Mouse (Mus musculus) embryonic facial prominence, embryonic 15.5 days (tissue): ENCODE results near the gene Syne1. TPM values are rescaled to one million over a fixed set of nuclear protein-coding genes. Genes with fewer than 3 reads are reported as not detected.

ENCODE experiments used
- ATAC-seq: fragments of 200-750 bp; cut with Nextera tagmentation; 2 replicates; pipeline ENCODE4 v1.8.0; 2017; ENCODE audit warnings: low read depth, moderate TSS enrichment; ENCODE audit not compliant: insufficient number of reproducible peaks, low FRiP score, low TSS enrichment
- H3K27ac ChIP-seq: fragments of 300-500 bp; sonication (generic); replicated peaks from 2 replicates; pipeline ENCODE4 v1.5.1; 2015; ENCODE audit warnings: mild to moderate bottlenecking, inconsistent platforms
- H3K27me3 ChIP-seq: fragments of 300-500 bp; sonication (generic); 2 replicates; pipeline ENCODE4 v1.6.1; 2015; ENCODE audit warnings: inconsistent platforms
- H3K36me3 ChIP-seq: fragments of 300-500 bp; sonication (generic); 2 replicates; pipeline ENCODE4 v1.6.1; 2015; ENCODE audit warnings: mild to moderate bottlenecking, inconsistent platforms
- H3K4me1 ChIP-seq: fragments of 300-500 bp; sonication (generic); 2 replicates; pipeline ENCODE4 v1.6.1; 2015; ENCODE audit warnings: inconsistent platforms
- H3K4me2 ChIP-seq: fragments of 300-500 bp; sonication (generic); replicated peaks from 2 replicates; pipeline ENCODE4 v1.6.1; 2015; ENCODE audit warnings: mild to moderate bottlenecking, inconsistent platforms
- H3K4me3 ChIP-seq: fragments of 300-500 bp; sonication (generic); replicated peaks from 2 replicates; pipeline ENCODE4 v1.5.1; 2015; ENCODE audit warnings: mild to moderate bottlenecking, inconsistent platforms
- H3K9ac ChIP-seq: fragments of 300-500 bp; sonication (generic); 2 replicates; pipeline ENCODE4 v1.6.1; 2015; ENCODE audit warnings: inconsistent platforms
- H3K9me3 ChIP-seq: fragments of 300-500 bp; sonication (generic); replicated peaks from 2 replicates; pipeline ENCODE4 v1.6.1; 2016; ENCODE audit warnings: inconsistent platforms
- WGBS: fragments of 180-500 bp; shearing (Covaris S2); methylation state at CpG from one replicate; pipeline ENCODE4 v1.1.7; 2015; 5-methylcytosine and 5-hydroxymethylcytosine counted together
- polyA plus RNA-seq: library from polyadenylated mRNA; unstranded; fragments of >200 nt; fragmentation: Nextera tagmentation; extraction: Ambion mirVana; gene quantifications from 2 replicates; pipeline ENCODE4 v1.2.1, GENCODE M21; 2015

Syne1 gene
- polyA plus RNA-seq, 1 experiment from 2014 or later: 8.0 TPM

GRCm38 (mm10) chr10:5179891-5180290 is 371.4 kb downstream of the Syne1 start:
- Histone ChIP-seq H3K9ac (no peak overlapping the region), H3K4me2 (no peak overlapping the region), H3K4me1 (no peaks in the 10 kb centered on the region), H3K27me3 (no peaks in the 10 kb centered on the region), H3K4me3 (no peak overlapping the region), H3K9me3 (no peaks in the 10 kb centered on the region), H3K36me3 (0 out of 2 replicates have a peak, but pooled peaks cover 14% of the 10 kb centered on the region), H3K27ac (no peak overlapping the region)
- no peak for ATAC-seq
- WGBS: 87% methylated on average over 3 of the region's 3 CpGs

GRCm38 (mm10) chr10:5177446-5178015 is 373.8 kb downstream of the Syne1 start:
- H3K27me3 ChIP-seq: no peaks in the 10 kb centered on the region
- no peak overlapping the region for H3K27ac ChIP-seq
- H3K4me3 ChIP-seq: no peak overlapping the region
- 47% methylated on average over 9 of the region's 9 CpGs for WGBS
- no peaks in the 10 kb centered on the region for H3K4me1 ChIP-seq
- H3K4me2 ChIP-seq: no peak overlapping the region
- H3K9ac ChIP-seq: no peak overlapping the region
- ATAC-seq: no peak
- no peaks in the 10 kb centered on the region for H3K9me3 ChIP-seq
- H3K36me3 ChIP-seq: no peaks in the 10 kb centered on the region

- Histone ChIP-seq H3K4me1 (no peaks in the 10 kb centered on the region), H3K9me3 (no peaks in the 10 kb centered on the region), H3K36me3 (no peaks in the 10 kb centered on the region), H3K27ac (no peak overlapping the region), H3K4me3 (no peak overlapping the region), H3K4me2 (no peak overlapping the region), H3K27me3 (no peaks in the 10 kb centered on the region), H3K9ac (no peak overlapping the region)
- 70% methylated on average over 2 of the region's 2 CpGs for WGBS
- no peak for ATAC-seq
Measured at GRCm38 (mm10) chr10:5176371-5176770, 374.9 kb downstream of the Syne1 start.

GRCm38 (mm10) chr10:5170425-5170824 is 380.9 kb downstream of the Syne1 start:
- 61% methylated on average over 1 of the region's 1 CpGs for WGBS

GRCm38 (mm10) chr10:5167481-5167880 is 383.8 kb downstream of the Syne1 start:
- Histone ChIP-seq H3K4me1 (no peaks in the 10 kb centered on the region), H3K9ac (no peak overlapping the region), H3K27ac (no peak overlapping the region), H3K4me3 (no peak overlapping the region), H3K27me3 (no peaks in the 10 kb centered on the region), H3K4me2 (no peak overlapping the region), H3K36me3 (peaks cover 7% of the 10 kb centered on the region), H3K9me3 (no peaks in the 10 kb centered on the region; the same call in 1 of the 2 replicates)
- ATAC-seq: no peak
- WGBS: 75% methylated on average over 3 of the region's 3 CpGs

More at GRCm38 (mm10) chr10:5170425-5170824, 380.9 kb downstream of the Syne1 start:
- Histone ChIP-seq H3K27me3 (no peaks in the 10 kb centered on the region), H3K27ac (no peak overlapping the region), H3K4me1 (no peaks in the 10 kb centered on the region), H3K4me2 (no peak overlapping the region), H3K36me3 (peaks cover 7% of the 10 kb centered on the region), H3K9ac (no peak overlapping the region), H3K9me3 (no peaks in the 10 kb centered on the region; the same call in 1 of the 2 replicates), H3K4me3 (no peak overlapping the region)
- no peak for ATAC-seq

GRCm38 (mm10) chr10:5165439-5165838 is 385.8 kb downstream of the Syne1 start:
- ATAC-seq: no peak
- WGBS: 84% methylated on average over 5 of the region's 5 CpGs

GRCm38 (mm10) chr10:5163770-5164169 is 387.5 kb downstream of the Syne1 start:
- Histone ChIP-seq H3K9ac (no peak overlapping the region), H3K4me2 (no peak overlapping the region), H3K27me3 (no peaks in the 10 kb centered on the region), H3K9me3 (no peaks in the 10 kb centered on the region), H3K4me3 (no peak overlapping the region), H3K4me1 (no peaks in the 10 kb centered on the region), H3K27ac (no peak overlapping the region), H3K36me3 (no peaks in the 10 kb centered on the region)
- 61% methylated on average over 6 of the region's 6 CpGs for WGBS
- ATAC-seq: no peak

More at GRCm38 (mm10) chr10:5165439-5165838, 385.8 kb downstream of the Syne1 start:
- no peak overlapping the region for H3K4me2 ChIP-seq
- no peak overlapping the region for H3K27ac ChIP-seq
- no peaks in the 10 kb centered on the region for H3K27me3 ChIP-seq
- no peak overlapping the region for H3K4me3 ChIP-seq
- H3K4me1 ChIP-seq: no peaks in the 10 kb centered on the region
- no peak overlapping the region for H3K9ac ChIP-seq
- H3K9me3 ChIP-seq: no peaks in the 10 kb centered on the region; the same call in 1 of the 2 replicates
- peaks cover 2% of the 10 kb centered on the region for H3K36me3 ChIP-seq

GRCm38 (mm10) chr10:5163286-5163685 is 388.0 kb downstream of the Syne1 start:
- Histone ChIP-seq H3K9me3 (no peaks in the 10 kb centered on the region), H3K9ac (no peak overlapping the region), H3K4me1 (no peaks in the 10 kb centered on the region), H3K27ac (no peak overlapping the region), H3K36me3 (no peaks in the 10 kb centered on the region), H3K4me3 (no peak overlapping the region), H3K27me3 (no peaks in the 10 kb centered on the region), H3K4me2 (no peak overlapping the region)
- WGBS: 82% methylated on average over 3 of the region's 3 CpGs
- ATAC-seq: no peak

GRCm38 (mm10) chr10:5161394-5161872 is 389.8 kb downstream of the Syne1 start:
- Histone ChIP-seq H3K27me3 (no peaks in the 10 kb centered on the region), H3K4me2 (no peak overlapping the region), H3K9me3 (no peaks in the 10 kb centered on the region), H3K4me3 (no peak overlapping the region), H3K4me1 (no peaks in the 10 kb centered on the region), H3K9ac (no peak overlapping the region), H3K36me3 (no peaks in the 10 kb centered on the region), H3K27ac (no peak overlapping the region)
- WGBS: 43% methylated on average over 12 of the region's 12 CpGs
- no peak for ATAC-seq

GRCm38 (mm10) chr10:5159679-5160078 is 391.6 kb downstream of the Syne1 start:
- Histone ChIP-seq H3K4me2 (no peak overlapping the region), H3K4me1 (no peaks in the 10 kb centered on the region), H3K36me3 (no peaks in the 10 kb centered on the region), H3K9me3 (no peaks in the 10 kb centered on the region), H3K27ac (no peak overlapping the region), H3K4me3 (no peak overlapping the region), H3K27me3 (no peaks in the 10 kb centered on the region), H3K9ac (no peak overlapping the region)
- 48% methylated on average over 8 of the region's 8 CpGs for WGBS
- ATAC-seq: no peak

GRCm38 (mm10) chr10:5153047-5153446 is 398.2 kb downstream of the Syne1 start:
- no peaks in the 10 kb centered on the region for H3K9me3 ChIP-seq
- 88% methylated on average over 6 of the region's 6 CpGs for WGBS
- H3K27me3 ChIP-seq: no peaks in the 10 kb centered on the region
- H3K27ac ChIP-seq: no peak overlapping the region
- no peak overlapping the region for H3K4me2 ChIP-seq
- ATAC-seq: no peak
- no peaks in the 10 kb centered on the region for H3K36me3 ChIP-seq
- H3K4me3 ChIP-seq: no peak overlapping the region
- no peak overlapping the region for H3K9ac ChIP-seq
- H3K4me1 ChIP-seq: no peaks in the 10 kb centered on the region

GRCm38 (mm10) chr10:5141471-5141870 is 409.8 kb downstream of the Syne1 start:
- Histone ChIP-seq H3K4me3 (no peak overlapping the region), H3K4me2 (no peak overlapping the region), H3K4me1 (no peaks in the 10 kb centered on the region), H3K27me3 (no peaks in the 10 kb centered on the region), H3K9me3 (no peaks in the 10 kb centered on the region), H3K36me3 (peaks cover 18% of the 10 kb centered on the region; the same call in 1 of the 2 replicates), H3K27ac (no peak overlapping the region), H3K9ac (no peak overlapping the region)
- 82% methylated on average over 5 of the region's 5 CpGs for WGBS
- no peak for ATAC-seq
